Mouse (Mus musculus) left cerebral cortex, adult 18-20 months (tissue): ENCODE data around the gene Lrrc18. TPM values are rescaled to one million over a fixed set of nuclear protein-coding genes. Genes with fewer than 3 reads are reported as not detected.
A peak's percentile ranks its signal among the peaks of the same experiment; 100 is the strongest.

Source experiments
- DNase-seq, 2 experiments: peaks; one replicate each; pipeline ENCODE4 v3.0.0; 2021 to 2022; ENCODE audit warnings: low spot score in 2 of 2, mixed read lengths in 1 of 2
- long read RNA-seq, 2 experiments: library from polyadenylated mRNA; stranded (forward); transcript quantifications; one replicate each; pipeline ENCODE4 v2.0.0; 2021
- total RNA-seq, 2 experiments: library from RNA; stranded (reverse); gene quantifications; 2 replicates each; pipeline ENCODE4 v1.2.3; 2021

The Lrrc18 gene
- under 1 TPM; 0.63 to 0.73 TPM for total RNA-seq
- long read RNA-seq, experiment 1, partial matches to known transcripts: 1 of 1 reads
- long read RNA-seq, experiment 1, other reads (novel, unspliced or antisense): 0 of 1 reads
- long read RNA-seq, experiment 2: 0 reads

GRCm38 (mm10) chr14:32991082-32991481 is at the start of gene Lrrc18:
Gene Lrrc18 (plus strand): TSS chr14:32991382.
- no peak for DNase-seq

- DNase-seq: peak; percentile 48 to 57
Observed at GRCm38 (mm10) chr14:32947512-32947911, 43.7 kb upstream of the Lrrc18 start.

- DNase-seq: no peak
Observed at GRCm38 (mm10) chr14:32950312-32951301, 40.6 kb upstream of the Lrrc18 start.

GRCm38 (mm10) chr14:32956486-32956885 is 34.7 kb upstream of the Lrrc18 start:
- no peak for DNase-seq

- DNase-seq: no peak
Observed at GRCm38 (mm10) chr14:32958671-32959070, 32.5 kb upstream of the Lrrc18 start.

GRCm38 (mm10) chr14:32960481-32960880 is 30.7 kb upstream of the Lrrc18 start:
- peak; percentile 73 to 80 for DNase-seq

- no peak for DNase-seq
Observed at GRCm38 (mm10) chr14:32964742-32965141, 26.4 kb upstream of the Lrrc18 start.

GRCm38 (mm10) chr14:32970700-32971099 is 20.5 kb upstream of the Lrrc18 start:
- no peak for DNase-seq

- DNase-seq: no peak
Observed at GRCm38 (mm10) chr14:32984176-32984738, 6.9 kb upstream of the Lrrc18 start.

GRCm38 (mm10) chr14:32986659-32987058 is 4.5 kb upstream of the Lrrc18 start:
- DNase-seq: no peak

- DNase-seq: no peak
Observed at GRCm38 (mm10) chr14:32994954-32995636, 3.9 kb downstream of the Lrrc18 start.

- DNase-seq: no peak
Observed at GRCm38 (mm10) chr14:32999511-32999910, 8.3 kb downstream of the Lrrc18 start.

GRCm38 (mm10) chr14:33000112-33000979 is 9.2 kb downstream of the Lrrc18 start:
- DNase-seq: no peak

- no peak for DNase-seq
Observed at GRCm38 (mm10) chr14:33005114-33005513, 13.9 kb downstream of the Lrrc18 start.

- no peak for DNase-seq
Observed at GRCm38 (mm10) chr14:33007638-33008037, 16.5 kb downstream of the Lrrc18 start.

- no peak for DNase-seq
Observed at GRCm38 (mm10) chr14:33019050-33019449, 27.9 kb downstream of the Lrrc18 start.

- DNase-seq: no peak
Observed at GRCm38 (mm10) chr14:33019606-33020005, 28.4 kb downstream of the Lrrc18 start.

- no peak for DNase-seq
Observed at GRCm38 (mm10) chr14:33030849-33031248, 39.7 kb downstream of the Lrrc18 start.

GRCm38 (mm10) chr14:33033424-33033823 is 42.2 kb downstream of the Lrrc18 start:
- peak; percentile 12 to 28 for DNase-seq

- DNase-seq: no peak
Observed at GRCm38 (mm10) chr14:33035386-33035785, 44.2 kb downstream of the Lrrc18 start.

GRCm38 (mm10) chr14:33036811-33037210 is 45.6 kb downstream of the Lrrc18 start:
- DNase-seq: no peak
